Mouse (Mus musculus) layer of hippocampus, postnatal 25 days (tissue): ENCODE data around the gene Trim16. TPM values are rescaled to one million over a fixed set of nuclear protein-coding genes. Genes with fewer than 3 reads are reported as not detected.

Experiments
- DNase-seq, 2 experiments: peaks; one replicate each; pipeline ENCODE4 v3.0.0; 2022; ENCODE audit warnings: mixed read lengths in 2 of 2, low spot score in 1 of 2; ENCODE audit errors: extremely low spot score in 1 of 2
- total RNA-seq, 2 experiments: library from RNA; stranded (reverse); gene quantifications; 2 replicates each; pipeline ENCODE4 v1.2.3; 2021

Gene Trim16
- total RNA-seq, 2 experiments from 2014 or later: 2.2 to 2.5 TPM

DNA sequence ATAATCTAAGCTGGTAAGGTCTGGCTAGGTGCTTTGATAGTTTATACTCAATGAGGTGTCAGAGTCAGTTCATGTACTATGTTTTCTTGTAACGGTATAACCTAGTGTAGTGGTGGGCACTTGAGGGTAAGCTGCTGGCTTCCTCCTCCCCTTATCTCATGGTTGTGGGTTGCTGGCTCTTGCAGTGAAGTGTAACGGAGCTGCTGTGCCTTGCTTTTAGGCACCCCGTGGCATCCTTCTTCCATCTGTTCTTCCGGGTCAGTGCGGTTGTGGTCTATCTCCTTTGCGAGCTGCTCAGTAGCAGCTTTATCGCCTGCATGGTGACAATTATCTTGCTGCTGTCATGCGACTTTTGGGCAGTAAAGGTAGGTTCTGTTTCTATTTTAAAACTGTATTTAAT lies 63.4 kb downstream of the Trim16 start:
- DNase-seq: no peak

DNA sequence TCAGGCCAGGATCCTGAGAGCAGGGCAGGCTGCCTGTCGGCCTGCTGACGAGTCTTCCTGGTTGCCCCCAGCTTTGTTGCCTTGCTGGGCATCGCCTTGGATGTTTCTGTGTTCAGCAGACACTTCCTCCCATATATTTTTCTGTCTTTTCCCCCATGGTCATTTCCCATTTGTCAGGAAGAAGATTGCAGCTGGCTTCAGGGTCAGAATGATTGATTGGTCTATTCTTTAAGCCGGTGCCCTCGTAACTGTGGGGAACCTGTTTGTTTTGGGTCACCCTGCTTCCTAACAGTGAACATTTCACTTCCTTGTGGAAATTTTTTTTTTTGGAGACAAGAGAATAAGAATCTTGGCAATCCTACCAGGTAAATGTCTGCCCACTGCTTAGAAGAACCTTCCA lies 65.3 kb downstream of the Trim16 start:
- no peak for DNase-seq

DNA sequence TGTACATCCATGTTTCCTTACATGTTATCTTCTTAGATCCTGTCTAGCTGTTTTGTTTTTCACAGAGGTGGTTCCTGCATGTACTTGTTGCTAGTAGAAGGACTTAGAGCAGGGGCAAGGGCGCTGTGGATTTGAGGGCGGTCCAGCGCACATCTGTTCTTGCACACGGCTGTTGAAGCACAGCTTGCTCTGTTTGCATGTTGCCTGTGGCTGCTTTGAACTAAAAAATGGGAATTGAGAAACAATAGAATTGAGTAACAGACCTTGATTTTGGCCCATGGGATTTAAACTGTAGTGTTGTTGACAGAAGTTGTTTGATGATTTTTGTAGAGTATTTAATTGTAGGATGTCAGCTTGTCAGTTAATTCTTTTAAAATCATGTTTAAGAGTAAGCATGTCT lies 70.8 kb downstream of the Trim16 start:
- no peak for DNase-seq

DNA sequence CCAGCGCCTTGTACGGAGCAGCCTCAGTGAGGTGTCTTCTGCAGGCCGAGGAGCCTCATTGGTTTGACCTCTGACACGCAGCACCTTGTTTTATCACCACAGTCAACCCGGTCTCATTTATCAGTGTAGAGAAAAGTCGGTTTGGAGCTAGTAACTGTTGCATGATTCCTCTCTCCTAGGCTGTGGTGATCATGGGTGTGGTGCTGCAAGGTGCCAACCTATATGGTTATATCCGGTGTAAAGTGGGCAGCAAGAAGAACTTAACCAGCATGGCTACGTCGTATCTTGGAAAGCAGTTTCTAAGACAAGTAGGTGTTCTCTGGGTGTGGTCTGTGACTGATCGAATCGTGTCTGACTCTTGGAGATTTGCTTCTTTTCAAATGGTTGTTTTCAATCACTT lies 71.7 kb downstream of the Trim16 start:
- DNase-seq: no peak

Other genes starting within 250 kb of the Trim16 start
- gene Trpv2, start 245.7 kb upstream of the Trim16 start, total RNA-seq: 10 to 100 TPM; 14.3 to 16.0 TPM
- 1 to 10 TPM; 8.1 to 9.9 TPM for gene Lrrc75a, start 171.7 kb upstream of the Trim16 start, total RNA-seq
- gene Mmgt2, start 171.6 kb upstream of the Trim16 start, total RNA-seq: 10 to 100 TPM; 16.5 to 17.9 TPM
- 10 to 100 TPM; 15.5 to 19.2 TPM for gene Zfp287, start 88.3 kb upstream of the Trim16 start, total RNA-seq
- not detected for gene Gm10428, start 67.1 kb upstream of the Trim16 start, total RNA-seq
- 10 to 100 TPM; 21.9 to 22.8 TPM for gene Zfp286, start 30.8 kb upstream of the Trim16 start, total RNA-seq
- 1 to 10 TPM; 1.3 to 1.6 TPM for gene Fbxw10, start 26.8 kb downstream of the Trim16 start, total RNA-seq
- 10 to 100 TPM; 28.9 to 30.2 TPM for gene Tvp23b, start 59.2 kb downstream of the Trim16 start, total RNA-seq
- gene Cdrt4, start 131.0 kb downstream of the Trim16 start, total RNA-seq: under 1 TPM in 1 of 2 experiments, not detected in 1; 0.39 TPM
- under 1 TPM in 1 of 2 experiments, not detected in 1; 0.20 TPM for gene Tekt3, start 241.4 kb downstream of the Trim16 start, total RNA-seq